ENCODE assay signal across 12 mouse cellular contexts in the genomic region with DNA sequence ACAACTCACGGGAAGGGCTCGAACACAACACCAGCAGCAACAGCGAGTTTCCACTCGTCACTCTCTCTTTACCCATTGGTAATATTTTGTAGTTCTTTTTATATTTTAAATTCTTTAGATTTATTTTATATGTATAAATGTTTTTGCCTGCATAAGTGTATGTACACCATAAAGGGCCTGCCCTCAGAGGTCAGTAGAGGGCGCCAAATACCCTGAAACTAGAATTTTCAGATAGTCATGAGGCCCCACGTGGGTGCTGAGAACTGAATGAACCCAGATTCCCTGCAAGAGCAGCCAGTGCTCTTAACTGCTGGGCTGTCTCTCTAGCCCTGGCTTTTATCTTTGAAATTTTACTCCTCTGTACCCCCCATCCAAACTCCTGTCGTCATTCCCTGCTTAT.
A peak's percentile ranks its signal among the peaks of the same experiment; 100 is the strongest.
DNase-seq lines count a peak whose midpoint lies in the region; ATAC-seq and TF ChIP-seq lines count a peak whose summit lies in the region.
"Had no signal": no experiment of that assay in that cellular context is flagged by ENCODE, and none has a peak within 500 bp of the region (broad histone marks: within the 10 kb centered on the region; RNA-seq: fewer than 3 reads in every experiment).

No protein-coding gene starts in this region.

- no peak for ATAC-seq in intestine, embryonic 15.5 days

- H3K27me3 ChIP-seq in heart, embryonic 10.5 days (ENCODE audit: insufficient read depth, poor library complexity, severe bottlenecking) = no peaks in the 10 kb centered on the region
- H3K27me3 ChIP-seq in thymus, adult 2 months (ENCODE audit: control insufficient read depth, insufficient read depth, low read length) = no peaks in the 10 kb centered on the region
- no peaks in the 10 kb centered on the region for H3K27me3 ChIP-seq in intestine, embryonic 15.5 days (replicated peaks)
- H3K27me3 ChIP-seq: embryonic facial prominence, embryonic 12.5 days had no signal

- intact Hi-C loops in heart, postnatal 36 days (cut with DNase I) = loop anchor here (2.0 kb wide), 1 partner anchor 14 kb away; no protein-coding TSS in a partner anchor
- intact Hi-C loops in gastrocnemius, postnatal 36 days (cut with DNase I) = no loop called here

- TF ChIP-seq CTCF in thymus, adult 2 months (IDR thresholded peaks at IDR 0.05; ENCODE audit: borderline replicate concordance, control insufficient read depth, extremely low read depth, insufficient read depth, low read length, poor library complexity) = no peak

- H3K4me3 ChIP-seq in heart, embryonic 10.5 days = no peak overlapping the region
- no peak overlapping the region for H3K4me3 ChIP-seq in thymus, adult 2 months (ENCODE audit: control insufficient read depth, insufficient read depth, low read length)
- no peak overlapping the region for H3K4me3 ChIP-seq in intestine, embryonic 15.5 days (replicated peaks)
- H3K4me3 ChIP-seq: embryonic facial prominence, embryonic 12.5 days; megakaryocyte, embryonic 14.5 days had no signal

- no peak overlapping the region for H3K4me2 ChIP-seq in intestine, embryonic 15.5 days (replicated peaks)
- H3K4me2 ChIP-seq: embryonic facial prominence, embryonic 12.5 days had no signal

- H3K9me3 ChIP-seq in heart, embryonic 10.5 days = 0 out of 2 replicates have a peak, but pooled peaks cover 2% of the 10 kb centered on the region
- no peaks in the 10 kb centered on the region for H3K9me3 ChIP-seq in intestine, embryonic 15.5 days

- 62% methylated on average over 7 of the region's 7 CpGs for WGBS in heart, embryonic 10.5 days
- WGBS in thymus, adult 2 months = 88% methylated on average over 7 of the region's 7 CpGs
- 69% methylated on average over 7 of the region's 7 CpGs for WGBS in intestine, embryonic 15.5 days

- peaks cover 26% of the 10 kb centered on the region for H3K4me1 ChIP-seq in heart, embryonic 10.5 days
- H3K4me1 ChIP-seq in thymus, adult 2 months (replicated peaks; ENCODE audit: control insufficient read depth, insufficient read depth, low read length) = peaks cover 8% of the 10 kb centered on the region
- no peaks in the 10 kb centered on the region for H3K4me1 ChIP-seq in intestine, embryonic 15.5 days (replicated peaks)

- no peak for DNase-seq in heart, embryonic 10.5 days (ENCODE audit: low spot score)
- DNase-seq in heart, postnatal 36 days = no peak
- DNase-seq in thymus, adult 2 months = peak; percentile 59
- DNase-seq in thymus, adult 18-20 months = no peak
- DNase-seq in forelimb bud, embryonic 11.5 days (ENCODE audit: low read depth, low spot score) = peak; percentile 28
- no peak for DNase-seq in spleen, adult 18-20 months
- no peak for DNase-seq in gastrocnemius, postnatal 36 days
- DNase-seq: heart, adult 18-20 months; right cerebral cortex, adult 18-20 months had no signal

- no peak for TF ChIP-seq POLR2A in thymus, adult 2 months (IDR thresholded peaks at IDR 0.05; ENCODE audit: control insufficient read depth, extremely low read depth, insufficient read depth, low read length, poor library complexity)

- peak overlapping the region; percentile 60; the same call in 1 of the 2 replicates for H3K27ac ChIP-seq in heart, embryonic 10.5 days
- no peak overlapping the region for H3K27ac ChIP-seq in thymus, adult 2 months (ENCODE audit: control insufficient read depth, insufficient read depth, low read length)
- no peak overlapping the region for H3K27ac ChIP-seq in intestine, embryonic 15.5 days
- H3K27ac ChIP-seq: embryonic facial prominence, embryonic 12.5 days had no signal

- no peaks in the 10 kb centered on the region for H3K36me3 ChIP-seq in heart, embryonic 10.5 days
- H3K36me3 ChIP-seq in thymus, adult 2 months (ENCODE audit: control insufficient read depth, insufficient read depth, low read length) = no peaks in the 10 kb centered on the region
- no peaks in the 10 kb centered on the region for H3K36me3 ChIP-seq in intestine, embryonic 15.5 days
- H3K36me3 ChIP-seq: embryonic facial prominence, embryonic 12.5 days had no signal

- H3K9ac ChIP-seq in intestine, embryonic 15.5 days = no peak overlapping the region
- H3K9ac ChIP-seq: embryonic facial prominence, embryonic 12.5 days had no signal

Comparison
In these comparisons a context has a peak if more than half of its experiments do, and no peak if none do; other contexts are left out.
1. DNase-seq: peak in thymus, adult 2 months (single experiment) and forelimb bud, embryonic 11.5 days (single experiment); none in heart, embryonic 10.5 days (single experiment), heart, postnatal 36 days (0 of 2), thymus, adult 18-20 months (0 of 2), spleen, adult 18-20 months (0 of 2) and gastrocnemius, postnatal 36 days (0 of 2).